In genomic region chr19:5871683-5872082, GRCm38 (mm10) we compare ENCODE assay signal across 10 mouse cellular contexts. TPM values are rescaled to one million over a fixed set of nuclear protein-coding genes. Genes with fewer than 3 reads are reported as not detected.
A peak's percentile ranks its signal among the peaks of the same experiment; 100 is the strongest.
DNase-seq lines count a peak whose midpoint lies in the region; ATAC-seq and TF ChIP-seq lines count a peak whose summit lies in the region.
"Had no signal": no experiment of that assay in that cellular context is flagged by ENCODE, and none has a peak within 500 bp of the region (broad histone marks: within the 10 kb centered on the region; RNA-seq: fewer than 3 reads in every experiment).

No protein-coding gene starts in this region.

- peak overlapping the region; percentile 35; the same call in 1 of the 2 replicates for H3K9ac ChIP-seq in kidney, embryonic 15.5 days
- peak overlapping the region; percentile 60 for H3K9ac ChIP-seq in embryonic facial prominence, embryonic 13.5 days
- 0 out of 2 replicates have a peak overlapping the region, but pooled peaks have one; percentile 13 for H3K9ac ChIP-seq in midbrain, postnatal 0 days (replicated peaks; ENCODE audit: low read length, poor library complexity, severe bottlenecking)

- peaks cover 60% of the 10 kb centered on the region for H3K4me1 ChIP-seq in kidney, embryonic 15.5 days
- peaks cover 45% of the 10 kb centered on the region for H3K4me1 ChIP-seq in embryonic facial prominence, embryonic 13.5 days
- peaks cover 8% of the 10 kb centered on the region for H3K4me1 ChIP-seq in midbrain, postnatal 0 days (ENCODE audit: insufficient read depth, low read length)

- 0 out of 2 replicates have a peak overlapping the region, but pooled peaks have one; percentile 10 for H3K4me3 ChIP-seq in kidney, embryonic 15.5 days (replicated peaks)
- H3K4me3 ChIP-seq in embryonic facial prominence, embryonic 13.5 days = no peak overlapping the region
- H3K4me3 ChIP-seq in midbrain, postnatal 0 days (ENCODE audit: low read depth, low read length) = no peak overlapping the region

- no peaks in the 10 kb centered on the region for H3K9me3 ChIP-seq in kidney, embryonic 15.5 days (replicated peaks)
- no peaks in the 10 kb centered on the region for H3K9me3 ChIP-seq in embryonic facial prominence, embryonic 13.5 days
- no peaks in the 10 kb centered on the region for H3K9me3 ChIP-seq in midbrain, postnatal 0 days (ENCODE audit: low read length)

- DNase-seq in kidney, postnatal 36 days = no peak
- peak; percentile 60 for DNase-seq in induced T-regulatory cell, adult 2 months (ENCODE audit: low read depth)
- no peak for DNase-seq in midbrain, postnatal 0 days (ENCODE audit: low spot score)
- no peak for DNase-seq in right cerebral cortex, postnatal 14 days
- no peak for DNase-seq in right cerebral cortex, postnatal 10 days (ENCODE audit: low spot score in 2 of 2)
- no peak for DNase-seq in right cerebral cortex, postnatal 25 days
- DNase-seq: cerebellum, adult 8-10 months had no signal

- WGBS in kidney, embryonic 15.5 days = 34% methylated on average over 6 of the region's 6 CpGs
- 33% methylated on average over 6 of the region's 6 CpGs for WGBS in embryonic facial prominence, embryonic 13.5 days
- 66% methylated on average over 6 of the region's 6 CpGs for WGBS in midbrain, postnatal 0 days

- no peak for ATAC-seq in kidney, embryonic 15.5 days (replicated peaks; ENCODE audit: low FRiP score)
- ATAC-seq in embryonic facial prominence, embryonic 13.5 days (ENCODE audit: insufficient number of reproducible peaks, insufficient read depth, low FRiP score, low TSS enrichment, low read depth) = no peak
- ATAC-seq in midbrain, postnatal 0 days (ENCODE audit: low FRiP score) = no peak

- H3K27ac ChIP-seq in kidney, embryonic 15.5 days = peak overlapping the region; percentile 81
- H3K27ac ChIP-seq in embryonic facial prominence, embryonic 13.5 days = peak overlapping the region; percentile 85
- 0 out of 2 replicates have a peak overlapping the region, but pooled peaks have one; percentile 12 for H3K27ac ChIP-seq in midbrain, postnatal 0 days (ENCODE audit: low read depth, low read length)

- H3K36me3 ChIP-seq in kidney, embryonic 15.5 days = peaks cover 47% of the 10 kb centered on the region
- H3K36me3 ChIP-seq in embryonic facial prominence, embryonic 13.5 days = peaks cover 49% of the 10 kb centered on the region
- peaks cover 20% of the 10 kb centered on the region for H3K36me3 ChIP-seq in midbrain, postnatal 0 days (ENCODE audit: insufficient read depth, low read length)

- no peaks in the 10 kb centered on the region for H3K27me3 ChIP-seq in kidney, embryonic 15.5 days
- no peaks in the 10 kb centered on the region for H3K27me3 ChIP-seq in embryonic facial prominence, embryonic 13.5 days
- no peaks in the 10 kb centered on the region for H3K27me3 ChIP-seq in midbrain, postnatal 0 days (ENCODE audit: insufficient read depth, low read length)

- peak overlapping the region; percentile 46 for H3K4me2 ChIP-seq in kidney, embryonic 15.5 days
- H3K4me2 ChIP-seq in embryonic facial prominence, embryonic 13.5 days = peak overlapping the region; percentile 41
- no peak overlapping the region for H3K4me2 ChIP-seq in midbrain, postnatal 0 days (ENCODE audit: low read depth, low read length, poor library complexity, severe bottlenecking)

- no peak for TF ChIP-seq CTCF in midbrain, postnatal 0 days (IDR thresholded peaks at IDR 0.05)

RNA-seq across cellular contexts. Expression of gene Frmd8, which starts 3.4 kb away (rescaled TPM):
- 40.2 and 43.1 TPM in 2 replicates for polyA plus RNA-seq in kidney, embryonic 15.5 days (2015; fragmentation: Nextera tagmentation; extraction: Ambion mirVana)
- polyA plus RNA-seq in embryonic facial prominence, embryonic 13.5 days (2015; fragmentation: Nextera tagmentation; extraction: Ambion mirVana) = 30.6 and 34.0 TPM in 2 replicates
- 11.2 and 19.1 TPM in 2 replicates for total RNA-seq in midbrain, postnatal 0 days (2014; rRNA removed)
- 11.2 and 11.7 TPM in 2 replicates for polyA plus RNA-seq in midbrain, postnatal 0 days (2015; fragmentation: Nextera tagmentation; extraction: Ambion mirVana)

RNA-seq across cellular contexts. Expression of gene Slc25a45, which starts 5.9 kb away (rescaled TPM):
- 8.1 and 8.5 TPM in 2 replicates for polyA plus RNA-seq in kidney, embryonic 15.5 days (2015; fragmentation: Nextera tagmentation; extraction: Ambion mirVana)
- 3.1 and 4.5 TPM in 2 replicates for polyA plus RNA-seq in embryonic facial prominence, embryonic 13.5 days (2015; fragmentation: Nextera tagmentation; extraction: Ambion mirVana)
- 3.7 and 4.8 TPM in 2 replicates for total RNA-seq in midbrain, postnatal 0 days (2014; rRNA removed)
- polyA plus RNA-seq in midbrain, postnatal 0 days (2015; fragmentation: Nextera tagmentation; extraction: Ambion mirVana) = 2.1 and 2.7 TPM in 2 replicates

RNA-seq across cellular contexts. Expression of gene Tigd3, which starts 22.3 kb away (rescaled TPM):
- 4.2 and 4.7 TPM in 2 replicates for polyA plus RNA-seq in kidney, embryonic 15.5 days (2015; fragmentation: Nextera tagmentation; extraction: Ambion mirVana)
- 3.8 and 4.7 TPM in 2 replicates for polyA plus RNA-seq in embryonic facial prominence, embryonic 13.5 days (2015; fragmentation: Nextera tagmentation; extraction: Ambion mirVana)
- 9.0 and 11.4 TPM in 2 replicates for total RNA-seq in midbrain, postnatal 0 days (2014; rRNA removed)
- 10.6 and 10.9 TPM in 2 replicates for polyA plus RNA-seq in midbrain, postnatal 0 days (2015; fragmentation: Nextera tagmentation; extraction: Ambion mirVana)

RNA-seq across cellular contexts. Expression of gene Dpf2, which starts 41.1 kb away (rescaled TPM):
- 166 and 178 TPM in 2 replicates for polyA plus RNA-seq in kidney, embryonic 15.5 days (2015; fragmentation: Nextera tagmentation; extraction: Ambion mirVana)
- 164 and 179 TPM in 2 replicates for polyA plus RNA-seq in embryonic facial prominence, embryonic 13.5 days (2015; fragmentation: Nextera tagmentation; extraction: Ambion mirVana)
- total RNA-seq in midbrain, postnatal 0 days (2014; rRNA removed) = 52.9 and 84.7 TPM in 2 replicates
- 57.7 and 61.0 TPM in 2 replicates for polyA plus RNA-seq in midbrain, postnatal 0 days (2015; fragmentation: Nextera tagmentation; extraction: Ambion mirVana)

RNA-seq across cellular contexts. Expression of gene Cdc42ep2, which starts 52.9 kb away (rescaled TPM):
- 13.4 and 15.5 TPM in 2 replicates for polyA plus RNA-seq in kidney, embryonic 15.5 days (2015; fragmentation: Nextera tagmentation; extraction: Ambion mirVana)
- 4.7 TPM in 2 replicates for polyA plus RNA-seq in embryonic facial prominence, embryonic 13.5 days (2015; fragmentation: Nextera tagmentation; extraction: Ambion mirVana)
- 20.6 and 28.4 TPM in 2 replicates for total RNA-seq in midbrain, postnatal 0 days (2014; rRNA removed)
- 19.2 and 20.9 TPM in 2 replicates for polyA plus RNA-seq in midbrain, postnatal 0 days (2015; fragmentation: Nextera tagmentation; extraction: Ambion mirVana)
- total RNA-seq: megakaryocyte progenitor cell, adult 5-6 weeks had no signal

Comparison
In these comparisons a context has a peak if more than half of its experiments do, and no peak if none do; other contexts are left out.
1. H3K27ac ChIP-seq: peak in every context shown above with its lines; median percentile 85 in embryonic facial prominence, embryonic 13.5 days; 81 in kidney, embryonic 15.5 days; 12 in midbrain, postnatal 0 days.